Mouse (Mus musculus): ENCODE data around the gene Diras2. TPM values are rescaled to one million over a fixed set of nuclear protein-coding genes. Genes with fewer than 3 reads are reported as not detected.

Diras2 gene
- total and polyA plus RNA-seq, 2 experiments from 2014 or later: 6.3 to 47.6 TPM

DNA sequence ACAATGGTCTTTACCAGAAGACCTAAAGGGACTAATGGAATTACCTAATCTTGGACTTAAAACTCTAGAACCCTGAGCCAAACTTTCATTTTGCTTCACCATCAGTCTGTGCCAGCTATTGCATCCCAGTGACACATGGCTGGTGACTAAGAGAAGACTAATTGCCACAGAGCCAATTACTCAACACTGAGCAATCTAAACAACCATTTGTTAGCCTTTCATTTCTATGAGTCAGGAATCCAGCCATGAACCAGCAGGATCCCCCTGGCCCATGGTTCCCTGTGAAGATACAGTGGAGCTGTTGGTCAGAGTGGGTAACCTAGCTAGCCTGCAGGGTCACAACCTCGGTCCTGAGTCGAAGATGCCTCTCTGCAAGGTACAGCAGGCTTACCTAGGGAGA is 49.3 kb downstream of the Diras2 start:
- 93% methylated on average over 2 of the region's 2 CpGs for WGBS
- Histone ChIP-seq H3K4me2 (ENCODE audit: low read depth) (no peak overlapping the region), H3K4me1 (ENCODE audit: insufficient read depth) (no peaks in the 10 kb centered on the region), H3K27me3 (ENCODE audit: insufficient read depth, low read length) (no peaks in the 10 kb centered on the region), H3K9ac (no peak overlapping the region), H3K9me3 (ENCODE audit: low read length) (no peaks in the 10 kb centered on the region), H3K4me3 (ENCODE audit: low read depth, low read length) (no peak overlapping the region), H3K27ac (ENCODE audit: low read depth, low read length) (no peak overlapping the region), H3K36me3 (ENCODE audit: insufficient read depth) (no peaks in the 10 kb centered on the region)
- DNase-seq: no peak
- ATAC-seq: no peak
- TF ChIP-seq CTCF (IDR thresholded peaks at IDR 0.05; ENCODE audit: low read depth): no peak

DNA sequence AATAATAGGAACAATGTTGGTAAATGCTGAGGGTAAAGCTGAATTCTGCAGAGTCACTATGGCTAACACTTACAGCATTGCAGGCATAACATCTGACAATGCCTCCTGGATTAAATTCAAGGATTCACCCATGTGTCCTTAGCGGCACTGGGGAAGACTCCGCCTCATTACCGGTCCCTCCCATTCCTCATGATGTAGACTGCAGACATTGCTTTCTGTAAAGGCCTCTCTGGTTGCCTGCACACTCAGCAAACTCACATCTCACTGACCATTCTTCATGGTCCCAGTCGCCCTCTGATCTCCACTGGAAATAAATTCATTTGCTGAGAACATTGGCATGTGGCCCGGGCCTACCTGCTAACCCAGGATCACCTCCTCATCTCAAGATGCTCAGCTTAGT is 51.9 kb downstream of the Diras2 start:
- ATAC-seq (no peak), DNase-seq (no peak)
- Histone ChIP-seq H3K4me3 (ENCODE audit: low read depth, low read length) (no peak overlapping the region), H3K9me3 (ENCODE audit: low read length) (no peaks in the 10 kb centered on the region), H3K27me3 (ENCODE audit: insufficient read depth, low read length) (no peaks in the 10 kb centered on the region), H3K4me1 (ENCODE audit: insufficient read depth) (no peaks in the 10 kb centered on the region), H3K36me3 (ENCODE audit: insufficient read depth) (no peaks in the 10 kb centered on the region), H3K9ac (no peak overlapping the region), H3K27ac (ENCODE audit: low read depth, low read length) (no peak overlapping the region), H3K4me2 (ENCODE audit: low read depth) (no peak overlapping the region)
- no peak for TF ChIP-seq CTCF (IDR thresholded peaks at IDR 0.05; ENCODE audit: low read depth)
- 94% methylated on average over 5 of the region's 5 CpGs for WGBS

DNA sequence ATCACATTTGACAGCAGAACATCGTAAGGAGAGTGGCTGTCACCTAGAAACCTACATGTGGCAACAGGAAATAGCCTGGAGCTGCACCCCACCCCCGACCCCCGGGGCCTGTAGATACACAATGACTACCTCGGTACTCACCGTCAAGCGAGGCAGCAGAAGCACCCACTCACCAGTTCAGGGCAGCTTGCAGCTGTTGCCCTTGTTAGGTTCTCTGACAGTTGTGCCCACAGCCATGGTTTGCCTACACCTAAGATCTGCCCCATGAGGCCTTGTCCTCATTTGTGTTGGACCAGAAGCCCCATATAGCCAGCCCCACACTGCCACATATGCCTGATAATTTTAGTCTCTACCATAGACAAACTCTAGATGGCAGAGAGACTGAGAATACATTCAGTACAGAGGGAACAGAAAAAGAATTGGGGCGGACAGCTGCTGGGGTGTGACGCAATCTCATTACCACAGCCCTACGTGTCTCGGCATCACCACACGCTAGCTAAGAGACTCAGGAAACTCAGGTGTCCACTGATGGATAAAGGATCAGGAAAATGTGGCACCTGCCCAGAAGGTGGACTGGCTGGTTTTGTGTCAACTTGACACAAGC is 54.0 kb downstream of the Diras2 start:
- H3K4me2 ChIP-seq (ENCODE audit: low read depth): no peak overlapping the region
- no peaks in the 10 kb centered on the region for H3K4me1 ChIP-seq (ENCODE audit: insufficient read depth)
- no peaks in the 10 kb centered on the region for H3K9me3 ChIP-seq (ENCODE audit: low read length)
- H3K4me3 ChIP-seq (ENCODE audit: low read depth, low read length): no peak overlapping the region
- no peaks in the 10 kb centered on the region for H3K36me3 ChIP-seq (ENCODE audit: insufficient read depth)
- H3K9ac ChIP-seq: no peak overlapping the region
- DNase-seq (no peak), ATAC-seq (no peak)
- no peak for TF ChIP-seq CTCF (IDR thresholded peaks at IDR 0.05; ENCODE audit: low read depth)
- H3K27ac ChIP-seq (ENCODE audit: low read depth, low read length): no peak overlapping the region
- WGBS: 91% methylated on average over 11 of the region's 11 CpGs
- no peaks in the 10 kb centered on the region for H3K27me3 ChIP-seq (ENCODE audit: insufficient read depth, low read length)

DNA sequence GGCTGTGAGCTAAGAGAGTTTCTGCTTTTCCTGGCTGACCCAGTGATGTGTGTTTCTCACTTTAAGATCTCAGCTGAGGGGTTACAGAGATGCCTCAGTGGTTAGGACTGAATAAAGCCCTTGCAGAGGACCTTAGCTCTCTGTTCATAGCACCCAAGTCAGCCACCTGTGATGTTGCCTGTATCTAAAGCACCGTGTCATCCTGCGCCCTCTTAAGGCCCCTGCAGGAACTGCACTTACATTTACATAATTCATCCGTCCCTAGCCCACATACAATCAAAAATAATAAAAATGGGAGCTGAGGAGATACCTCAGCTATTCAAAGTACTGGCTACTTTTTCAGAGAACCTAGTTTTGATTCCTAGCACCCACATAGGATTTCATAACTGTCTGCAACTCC is 54.9 kb downstream of the Diras2 start:
- DNase-seq (no peak), ATAC-seq (no peak)
- H3K36me3 ChIP-seq (ENCODE audit: insufficient read depth): no peaks in the 10 kb centered on the region
- H3K9ac ChIP-seq: no peak overlapping the region
- WGBS: 50% methylated on average over 3 of the region's 3 CpGs
- no peak overlapping the region for H3K27ac ChIP-seq (ENCODE audit: low read depth, low read length)
- H3K4me1 ChIP-seq (ENCODE audit: insufficient read depth): no peaks in the 10 kb centered on the region
- peak; percentile 49 for TF ChIP-seq CTCF (IDR thresholded peaks at IDR 0.05; ENCODE audit: low read depth)
- H3K4me2 ChIP-seq (ENCODE audit: low read depth): no peak overlapping the region
- no peak overlapping the region for H3K4me3 ChIP-seq (ENCODE audit: low read depth, low read length)
- H3K9me3 ChIP-seq (ENCODE audit: low read length): no peaks in the 10 kb centered on the region
- H3K27me3 ChIP-seq (ENCODE audit: insufficient read depth, low read length): no peaks in the 10 kb centered on the region

DNA sequence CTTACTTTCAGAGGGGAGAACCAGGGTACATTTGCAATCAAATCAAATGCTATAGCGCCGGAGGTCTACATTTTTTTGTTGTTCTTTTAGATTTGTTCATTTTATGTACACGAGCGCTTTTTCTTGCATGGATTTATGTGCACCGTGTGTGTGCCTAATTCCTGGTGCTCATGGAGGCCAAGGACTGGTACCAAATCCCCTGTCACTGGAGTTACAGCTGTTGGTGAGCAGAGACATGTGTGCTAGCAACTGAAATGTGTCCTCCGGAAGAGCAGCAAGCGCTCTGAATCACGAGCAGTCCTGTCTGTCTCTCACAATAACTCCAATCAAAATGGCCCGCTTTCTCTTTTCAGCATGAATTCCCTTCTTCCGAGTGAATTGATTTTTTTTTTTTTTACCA is 55.8 kb downstream of the Diras2 start:
- H3K4me1 ChIP-seq (ENCODE audit: insufficient read depth): no peaks in the 10 kb centered on the region
- no peak overlapping the region for H3K4me2 ChIP-seq (ENCODE audit: low read depth)
- ATAC-seq: no peak
- no peak overlapping the region for H3K27ac ChIP-seq (ENCODE audit: low read depth, low read length)
- H3K27me3 ChIP-seq (ENCODE audit: insufficient read depth, low read length): no peaks in the 10 kb centered on the region
- DNase-seq: no peak
- TF ChIP-seq CTCF (IDR thresholded peaks at IDR 0.05; ENCODE audit: low read depth): no peak
- no peaks in the 10 kb centered on the region for H3K9me3 ChIP-seq (ENCODE audit: low read length)
- WGBS: 55% methylated on average over 10 of the region's 10 CpGs
- no peak overlapping the region for H3K9ac ChIP-seq
- no peak overlapping the region for H3K4me3 ChIP-seq (ENCODE audit: low read depth, low read length)
- no peaks in the 10 kb centered on the region for H3K36me3 ChIP-seq (ENCODE audit: insufficient read depth)

DNA sequence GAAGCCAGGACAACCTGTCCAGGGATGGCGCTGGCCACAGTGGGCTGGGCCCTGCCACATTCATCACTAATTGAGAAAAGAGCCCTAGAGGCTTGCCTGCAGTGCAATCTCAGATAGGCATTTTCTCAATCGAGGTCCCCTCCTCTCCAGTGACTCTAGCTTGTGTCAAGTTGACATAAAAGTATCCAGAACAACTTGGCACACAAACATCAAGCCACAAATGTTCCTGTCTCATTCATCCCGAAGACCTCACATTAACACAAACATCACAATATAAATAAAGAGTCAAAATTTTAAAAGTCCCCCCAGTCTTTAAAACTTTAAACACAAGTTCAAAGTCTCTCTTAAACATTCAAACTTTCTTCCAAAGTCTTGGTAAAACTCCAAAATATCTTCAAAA is 56.3 kb downstream of the Diras2 start:
- no peak overlapping the region for H3K9ac ChIP-seq
- no peak overlapping the region for H3K4me3 ChIP-seq (ENCODE audit: low read depth, low read length)
- no peak for DNase-seq
- ATAC-seq: no peak
- H3K36me3 ChIP-seq (ENCODE audit: insufficient read depth): no peaks in the 10 kb centered on the region
- TF ChIP-seq CTCF (IDR thresholded peaks at IDR 0.05; ENCODE audit: low read depth): no peak
- H3K27me3 ChIP-seq (ENCODE audit: insufficient read depth, low read length): no peaks in the 10 kb centered on the region
- no peak overlapping the region for H3K27ac ChIP-seq (ENCODE audit: low read depth, low read length)
- H3K9me3 ChIP-seq (ENCODE audit: low read length): no peaks in the 10 kb centered on the region
- no peak overlapping the region for H3K4me2 ChIP-seq (ENCODE audit: low read depth)
- WGBS: 85% methylated on average over 3 of the region's 3 CpGs
- H3K4me1 ChIP-seq (ENCODE audit: insufficient read depth): peaks cover 3% of the 10 kb centered on the region; the same call in 1 of the 2 replicates

DNA sequence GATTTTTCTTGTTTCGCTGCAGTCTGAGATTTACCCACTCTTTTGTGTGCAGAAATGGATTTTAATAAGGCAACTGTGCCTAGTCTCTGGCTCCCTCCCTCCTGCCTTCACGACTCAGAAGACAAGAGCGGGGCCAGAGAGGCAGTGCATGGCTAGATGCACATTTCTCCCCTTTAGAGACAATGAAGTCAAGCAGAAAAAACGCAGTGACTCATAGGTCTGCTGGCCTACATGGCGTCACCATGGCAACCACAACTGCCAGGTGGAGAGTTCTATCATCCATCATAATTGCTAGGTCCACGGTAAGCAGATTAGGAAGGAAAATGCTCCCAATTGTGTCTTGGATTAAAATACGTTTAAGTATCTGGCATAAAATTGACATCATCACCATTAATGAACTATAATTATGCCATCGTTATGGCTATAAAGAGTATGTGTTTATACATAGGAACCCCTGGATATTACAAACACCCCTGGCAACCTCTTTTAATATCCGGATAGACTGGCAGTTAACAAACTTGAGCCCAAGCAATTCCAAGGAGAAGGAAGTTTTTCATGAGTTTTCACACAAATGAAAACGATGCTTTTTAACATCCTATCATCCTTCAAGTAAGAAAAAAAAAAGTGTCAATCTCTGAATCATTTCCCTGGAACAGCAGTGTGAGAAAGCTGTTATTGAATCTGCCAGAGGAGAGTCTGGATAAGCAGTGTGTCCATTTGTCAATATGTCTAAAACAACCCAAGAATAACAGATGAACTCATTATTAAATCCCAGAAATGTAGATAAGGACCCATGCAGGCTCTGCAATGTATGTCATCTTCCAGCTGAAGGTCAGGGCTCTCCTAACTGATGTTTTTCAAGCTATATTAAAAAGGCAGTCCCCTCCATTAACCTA is 61.0 kb downstream of the Diras2 start:
- ATAC-seq (peak; percentile 69), DNase-seq (peak; percentile 68)
- Histone ChIP-seq H3K9ac (no peak overlapping the region), H3K9me3 (ENCODE audit: low read length) (no peaks in the 10 kb centered on the region), H3K36me3 (ENCODE audit: insufficient read depth) (no peaks in the 10 kb centered on the region), H3K27me3 (ENCODE audit: insufficient read depth, low read length) (no peaks in the 10 kb centered on the region), H3K4me1 (ENCODE audit: insufficient read depth) (peaks cover 11% of the 10 kb centered on the region; the same call in 1 of the 2 replicates), H3K4me3 (ENCODE audit: low read depth, low read length) (no peak overlapping the region), H3K4me2 (ENCODE audit: low read depth) (no peak overlapping the region; the same call in 1 of the 2 replicates), H3K27ac (ENCODE audit: low read depth, low read length) (peak overlapping the region; percentile 41)
- TF ChIP-seq CTCF (IDR thresholded peaks at IDR 0.05; ENCODE audit: low read depth): no peak
- WGBS: 9% methylated on average over 10 of the region's 10 CpGs

Data from forebrain, postnatal 0 days (tissue).